Mouse (Mus musculus) ES-E14 (cell line): Measurements from ENCODE around the gene 1700012B07Rik.

Experiments used
- HCFC1 ChIP-seq: IDR thresholded peaks from 2 replicates; pipeline ENCODE4 v1.6.1; 2012; ENCODE audit warnings: low read length, inconsistent platforms, borderline replicate concordance; ENCODE audit not compliant: insufficient read depth
- MAFK ChIP-seq: IDR thresholded peaks from 2 replicates; pipeline ENCODE4 v1.6.1; 2014; ENCODE audit warnings: mild to moderate bottlenecking, low read depth, low read length, inconsistent platforms; ENCODE audit not compliant: insufficient read depth
- ZC3H11A ChIP-seq: IDR thresholded peaks from 2 replicates; pipeline ENCODE4 v1.6.1; 2012; ENCODE audit warnings: low read depth, mild to moderate bottlenecking, inconsistent platforms, low read length, borderline replicate concordance

DNA sequence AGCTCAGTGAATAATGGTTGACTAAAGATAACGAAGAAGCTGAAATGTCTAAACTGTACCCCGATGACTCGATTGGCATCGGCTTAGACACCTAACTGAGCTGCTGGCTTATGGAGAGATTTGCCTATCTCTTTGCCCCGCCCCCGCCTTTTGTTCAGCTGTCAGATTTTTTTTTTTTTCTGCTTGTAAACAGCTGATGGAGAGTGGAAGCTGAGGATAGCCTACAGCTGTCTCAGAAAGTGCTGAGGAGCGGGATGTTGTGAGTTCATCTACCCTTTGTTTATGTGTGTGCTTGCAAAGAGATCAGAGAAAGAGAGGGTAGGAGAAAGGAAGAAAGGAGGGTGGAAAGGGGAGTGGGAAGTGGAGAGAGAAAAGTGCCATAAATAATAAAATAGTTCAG is 67.8 kb downstream of the 1700012B07Rik start:
- TF ChIP-seq HCFC1 (no peak), MAFK (no peak), ZC3H11A (no peak)
